Mouse (Mus musculus) heart, embryonic 14.5 days (tissue): Measurements from ENCODE around the gene Cbln3. TPM values are rescaled to one million over a fixed set of nuclear protein-coding genes. Genes with fewer than 3 reads are reported as not detected.

Source experiments
- ATAC-seq: fragments of 200-750 bp; cut with Nextera tagmentation; 2 replicates; pipeline ENCODE4 v1.8.0; 2017; ENCODE audit warnings: low read depth, moderate TSS enrichment; ENCODE audit not compliant: insufficient number of reproducible peaks, insufficient read depth, low FRiP score
- H3K27ac ChIP-seq, 2 experiments: fragments of 200-500 bp in 1 of 2; fragments of 300-500 bp in 1 of 2; sonication (generic) in 1 of 2; replicated peaks in 1 of 2; 2 replicates each; pipeline ENCODE4 v1.5.1; 2012 to 2014; ENCODE audit warnings: low read depth in 2 of 2, low read length in 2 of 2, control low read depth in 1 of 2, mild to moderate bottlenecking in 1 of 2, mixed read lengths in 1 of 2; ENCODE audit not compliant: control insufficient read depth in 1 of 2, insufficient read depth in 1 of 2
- H3K27me3 ChIP-seq: fragments of 300-500 bp; sonication (generic); 2 replicates; pipeline ENCODE4 v1.6.1; 2014; ENCODE audit warnings: mild to moderate bottlenecking, low read length, control low read depth; ENCODE audit not compliant: control insufficient read depth, insufficient read depth
- H3K36me3 ChIP-seq: fragments of 300-500 bp; sonication (generic); 2 replicates; pipeline ENCODE4 v1.6.1; 2014; ENCODE audit warnings: mild to moderate bottlenecking, control low read depth, low read length, mixed read lengths; ENCODE audit not compliant: control insufficient read depth, insufficient read depth
- H3K4me1 ChIP-seq, 2 experiments: fragments of 200-500 bp in 1 of 2; fragments of 300-500 bp in 1 of 2; sonication (generic) in 1 of 2; 2 replicates each; pipeline ENCODE4 v1.6.1; 2012 to 2014; ENCODE audit warnings: low read length in 2 of 2, control low read depth in 1 of 2, mixed read lengths in 1 of 2; ENCODE audit not compliant: control insufficient read depth in 2 of 2, insufficient read depth in 2 of 2
- H3K4me2 ChIP-seq: fragments of 300-500 bp; sonication (generic); 2 replicates; pipeline ENCODE4 v1.6.1; 2014; ENCODE audit warnings: mild to moderate bottlenecking, low read length
- H3K4me3 ChIP-seq, 2 experiments: fragments of 200-500 bp in 1 of 2; fragments of 300-500 bp in 1 of 2; sonication (generic) in 1 of 2; 2 replicates each; pipeline ENCODE4 v1.5.1; 2012 to 2014; ENCODE audit warnings: low read length in 2 of 2, mild to moderate bottlenecking in 2 of 2, control low read depth in 1 of 2, low read depth in 1 of 2, moderate library complexity in 1 of 2; ENCODE audit not compliant: control insufficient read depth in 1 of 2, insufficient read depth in 1 of 2
- H3K9ac ChIP-seq: fragments of 300-500 bp; sonication (generic); 2 replicates; pipeline ENCODE4 v1.6.1; 2014; ENCODE audit warnings: mild to moderate bottlenecking, low read length
- H3K9me3 ChIP-seq: fragments of 300-500 bp; sonication (generic); 2 replicates; pipeline ENCODE4 v1.6.1; 2016; ENCODE audit warnings: low read length, control low read depth; ENCODE audit not compliant: control insufficient read depth
- WGBS: fragments of 180-500 bp; shearing (Covaris S2); extraction: QIAGEN DNeasy Blood & Tissue Kit; methylation state at CpG from one replicate; pipeline ENCODE4 v1.1.7; 2014; 5-methylcytosine and 5-hydroxymethylcytosine counted together
- polyA plus RNA-seq: library from polyadenylated mRNA; unstranded; fragments of >200 nt; fragmentation: Nextera tagmentation; extraction: Ambion mirVana; gene quantifications from 2 replicates; pipeline ENCODE4 v1.2.1, GENCODE M21; 2014

The Cbln3 gene
- 0.24 and 0.61 TPM in 2 replicates for polyA plus RNA-seq

DNA sequence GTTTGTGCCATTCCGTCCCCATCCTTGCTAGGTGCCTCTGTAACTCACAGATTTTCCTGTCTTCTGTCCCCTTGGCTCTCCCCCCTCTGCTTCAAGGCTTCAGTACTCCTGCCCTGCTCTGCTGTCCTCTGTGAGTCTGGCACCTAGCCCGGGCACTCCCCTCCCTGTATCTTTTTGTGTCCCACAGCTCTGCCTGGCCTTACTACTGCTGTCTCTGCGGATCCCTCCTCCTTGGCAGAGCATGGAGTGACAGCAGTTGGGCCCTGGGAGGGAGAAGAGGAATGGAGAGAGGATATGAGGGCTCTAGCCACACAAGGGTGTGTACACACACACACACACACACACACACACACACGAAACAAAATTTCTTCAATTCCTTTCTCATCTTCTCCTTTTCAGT lies at the start of gene Cbln3:
TSS of gene Cbln3 (minus strand) at position 227 of the 400 bp plus-strand sequence.
- peak; percentile 54 for ATAC-seq
- H3K4me1 ChIP-seq = peaks cover 14 to 26% of the 10 kb centered on the region in 2 experiments
- peak within 1 kb of the TSS; percentile 84 for H3K4me3 ChIP-seq
- H3K9ac ChIP-seq = peak within 1 kb of the TSS; percentile 93
- 28% methylated on average over 4 of the region's 4 CpGs for WGBS
- H3K9me3 ChIP-seq = no peaks in the 10 kb centered on the region
- H3K4me2 ChIP-seq = peak within 1 kb of the TSS; percentile 81
- H3K27ac ChIP-seq = peak within 1 kb of the TSS; percentile 87 to 94
- no peaks in the 10 kb centered on the region for H3K27me3 ChIP-seq
- peaks cover 32% of the 10 kb centered on the region for H3K36me3 ChIP-seq

DNA sequence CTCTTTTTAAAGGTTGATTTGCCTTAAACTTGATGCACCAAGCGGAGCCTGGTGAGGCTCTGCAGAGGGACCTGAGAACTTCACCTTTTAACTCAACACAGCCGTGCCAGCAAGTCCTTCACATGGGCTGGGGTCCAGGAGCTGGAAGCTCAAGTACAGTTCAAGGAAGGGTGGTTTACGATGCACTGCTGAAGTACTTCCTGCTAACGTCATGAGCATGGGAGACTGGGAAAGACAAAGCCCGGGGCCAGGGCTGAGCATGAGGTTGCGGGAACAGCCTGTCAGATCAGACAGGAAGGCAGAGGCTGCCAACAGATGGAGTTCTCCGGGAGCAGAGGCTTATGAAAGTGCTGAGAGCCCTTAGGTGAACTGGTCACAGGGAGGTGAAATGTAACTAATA lies 49.4 kb upstream of the Cbln3 start:
- H3K4me2 ChIP-seq = 0 out of 2 replicates have a peak overlapping the region, but pooled peaks have one; percentile 21
- H3K27ac ChIP-seq = 0 out of 4 replicates have a peak overlapping the region, but pooled peaks of 1 of the 2 experiments have one; percentile 15
- no peak overlapping the region for H3K9ac ChIP-seq
- 21% methylated on average over 7 of the region's 7 CpGs for WGBS
- ATAC-seq = peak; percentile 61
- H3K9me3 ChIP-seq = no peaks in the 10 kb centered on the region
- H3K4me1 ChIP-seq = peaks cover 0 to 3% of the 10 kb centered on the region in 2 experiments; a peak in 1 of 4 replicates
- H3K27me3 ChIP-seq = no peaks in the 10 kb centered on the region
- H3K36me3 ChIP-seq = no peaks in the 10 kb centered on the region
- no peak overlapping the region for H3K4me3 ChIP-seq

DNA sequence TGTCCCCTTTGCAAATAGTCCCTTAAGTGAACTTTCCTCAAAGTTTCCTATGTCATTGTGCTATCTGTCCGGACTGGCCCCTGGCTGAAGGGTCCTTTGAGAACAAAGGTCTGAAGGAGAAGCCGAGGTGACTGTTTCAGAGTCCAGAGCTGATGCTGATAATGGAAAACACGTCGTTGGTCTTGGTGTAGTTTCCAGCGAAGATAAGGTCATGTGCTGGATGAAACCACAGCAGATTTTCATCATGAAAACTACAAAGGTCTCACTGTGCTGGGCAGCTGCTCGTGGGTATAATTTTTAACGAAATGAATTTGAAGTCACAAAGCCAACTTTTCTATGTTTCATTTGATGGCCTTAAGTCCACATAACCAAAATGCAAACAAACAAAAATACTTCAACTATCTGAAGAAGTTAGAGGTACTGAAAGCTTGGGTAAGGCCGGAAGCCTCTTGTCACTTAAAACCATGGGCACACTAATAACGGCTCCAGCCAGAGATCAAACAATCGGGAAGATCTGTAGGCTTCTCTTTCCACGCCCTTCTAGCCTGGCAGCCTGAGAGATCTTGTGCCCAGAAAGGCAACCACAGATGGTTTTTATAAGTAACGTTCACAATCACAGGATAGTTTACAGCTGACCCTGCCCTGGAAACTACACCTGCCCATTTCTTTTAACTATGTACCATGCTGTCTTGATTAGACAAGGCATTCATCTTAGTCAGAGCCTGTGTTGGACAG lies 45.2 kb upstream of the Cbln3 start:
- Histone ChIP-seq H3K9ac (no peak overlapping the region), H3K27me3 (no peaks in the 10 kb centered on the region), H3K4me3 (no peak overlapping the region), H3K36me3 (no peaks in the 10 kb centered on the region), H3K27ac (no peak overlapping the region), H3K9me3 (no peaks in the 10 kb centered on the region), H3K4me2 (no peak overlapping the region), H3K4me1 (peaks cover 0 to 3% of the 10 kb centered on the region in 2 experiments; a peak in 1 of 4 replicates)
- WGBS = 49% methylated on average over 12 of the region's 12 CpGs
- no peak for ATAC-seq

DNA sequence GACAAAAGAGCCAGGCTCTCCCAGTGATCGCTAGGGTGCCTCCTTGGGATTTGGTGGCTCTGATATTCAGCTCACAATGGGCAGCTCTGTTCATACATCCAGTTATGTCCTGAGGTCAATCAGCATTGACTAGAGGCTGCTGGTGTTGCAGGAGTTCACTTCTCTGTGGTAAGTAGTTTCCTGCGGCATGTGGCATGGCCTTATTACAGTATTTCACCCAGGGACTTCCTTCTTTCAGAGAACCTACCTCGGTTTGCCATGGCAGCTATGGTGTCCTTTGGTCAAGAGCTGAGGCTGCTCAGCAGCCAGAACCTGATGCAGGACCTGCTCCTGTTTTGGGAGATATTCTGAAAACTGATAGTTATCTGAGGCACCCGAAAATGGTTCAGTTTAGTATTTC lies 42.7 kb upstream of the Cbln3 start:
- no peak overlapping the region for H3K9ac ChIP-seq
- WGBS = 84% methylated on average over 4 of the region's 4 CpGs
- H3K36me3 ChIP-seq = no peaks in the 10 kb centered on the region
- no peaks in the 10 kb centered on the region for H3K27me3 ChIP-seq
- ATAC-seq = no peak
- H3K4me3 ChIP-seq = no peak overlapping the region
- peaks cover 3 to 6% of the 10 kb centered on the region in 2 experiments; a peak in 2 of 4 replicates for H3K4me1 ChIP-seq
- H3K27ac ChIP-seq = no peak overlapping the region
- no peak overlapping the region for H3K4me2 ChIP-seq
- no peaks in the 10 kb centered on the region for H3K9me3 ChIP-seq

DNA sequence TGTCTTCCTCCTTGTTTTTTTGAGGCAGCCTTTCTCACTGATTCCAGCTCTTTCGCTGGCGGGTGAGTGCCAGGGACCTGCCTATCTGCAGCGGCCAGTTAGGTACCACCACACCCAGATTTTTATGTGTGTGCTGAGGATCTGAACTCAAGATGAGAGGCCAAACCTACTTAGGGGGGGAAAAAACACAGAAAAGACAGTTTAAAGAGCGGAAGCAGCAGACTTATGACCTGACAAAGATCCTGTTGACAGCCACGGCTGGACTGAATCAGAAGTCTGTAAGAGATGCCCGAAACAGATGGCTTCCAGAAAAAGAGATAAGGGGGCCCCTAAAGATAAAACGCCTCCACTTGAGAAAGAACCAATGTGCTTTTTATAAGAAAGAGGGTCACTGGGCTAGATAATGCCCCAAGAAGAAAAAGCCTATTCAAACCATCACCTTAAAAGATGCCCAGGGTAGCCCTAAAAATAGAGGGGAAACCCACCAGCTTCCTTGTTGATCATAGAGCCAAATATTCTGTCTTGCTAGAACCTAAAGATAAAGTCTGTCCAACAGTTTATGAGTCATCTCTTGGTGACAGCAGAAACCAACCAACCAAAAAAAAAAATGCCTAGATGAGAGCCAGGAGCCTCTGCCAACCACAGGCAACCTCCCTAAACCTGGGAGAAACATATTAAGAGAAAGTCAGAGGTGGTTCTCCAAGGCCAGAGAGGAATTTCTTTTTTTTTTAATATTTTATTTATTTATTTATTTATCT lies 38.5 kb upstream of the Cbln3 start:
- ATAC-seq = no peak
- H3K9me3 ChIP-seq = no peaks in the 10 kb centered on the region
- no peak overlapping the region for H3K4me2 ChIP-seq
- WGBS = 12% methylated on average over 7 of the region's 7 CpGs
- H3K9ac ChIP-seq = no peak overlapping the region
- H3K27ac ChIP-seq = no peak overlapping the region
- no peaks in the 10 kb centered on the region for H3K36me3 ChIP-seq
- no peak overlapping the region for H3K4me3 ChIP-seq
- H3K4me1 ChIP-seq = peaks cover 3 to 6% of the 10 kb centered on the region in 2 experiments; a peak in 2 of 4 replicates
- H3K27me3 ChIP-seq = no peaks in the 10 kb centered on the region

DNA sequence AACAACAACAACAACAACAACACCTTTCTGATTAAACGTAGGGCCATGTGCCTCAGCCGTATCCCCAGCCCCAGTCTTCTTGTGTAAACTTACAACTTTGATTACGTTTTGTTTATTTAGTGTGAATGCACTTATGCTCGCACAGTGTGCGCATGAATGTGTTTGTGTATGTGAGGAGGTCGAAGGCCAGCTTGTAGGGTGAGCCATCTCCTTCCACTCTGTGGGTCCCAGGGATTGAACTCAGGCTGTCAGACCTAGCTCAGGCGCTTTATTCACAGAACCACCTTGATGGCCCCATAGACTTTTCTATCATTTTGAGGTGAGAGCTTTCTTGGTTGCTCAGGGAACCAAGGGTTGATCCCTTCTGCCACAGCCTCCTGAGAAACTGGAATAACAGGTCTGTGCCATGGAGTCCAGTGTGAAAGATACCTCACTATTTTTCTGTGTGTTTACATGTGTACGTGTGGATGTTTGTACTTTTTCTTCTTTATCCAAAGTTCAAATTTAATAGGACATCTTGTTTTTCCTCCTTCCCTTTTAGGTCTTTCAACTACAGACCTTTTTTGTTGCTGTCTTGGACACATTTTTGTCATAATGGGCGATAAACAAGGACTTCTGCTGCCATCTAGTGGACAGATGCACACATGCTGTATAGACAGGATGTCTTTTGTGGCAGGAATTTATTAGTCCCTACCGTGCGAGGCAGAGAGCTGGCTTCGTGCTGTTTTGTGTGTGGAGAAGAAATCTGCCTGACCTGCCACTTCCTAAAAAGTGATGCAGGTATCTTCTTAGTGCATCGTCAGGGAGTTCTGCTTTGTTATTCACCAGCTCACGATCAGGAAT lies 34.3 kb upstream of the Cbln3 start:
- no peak overlapping the region for H3K9ac ChIP-seq
- 36% methylated on average over 14 of the region's 14 CpGs for WGBS
- no peaks in the 10 kb centered on the region for H3K27me3 ChIP-seq
- no peaks in the 10 kb centered on the region for H3K9me3 ChIP-seq
- H3K4me2 ChIP-seq = no peak overlapping the region
- peaks cover 3 to 6% of the 10 kb centered on the region in 2 experiments; a peak in 2 of 4 replicates for H3K4me1 ChIP-seq
- ATAC-seq = no peak
- no peak overlapping the region for H3K27ac ChIP-seq
- H3K36me3 ChIP-seq = no peaks in the 10 kb centered on the region
- no peak overlapping the region for H3K4me3 ChIP-seq

DNA sequence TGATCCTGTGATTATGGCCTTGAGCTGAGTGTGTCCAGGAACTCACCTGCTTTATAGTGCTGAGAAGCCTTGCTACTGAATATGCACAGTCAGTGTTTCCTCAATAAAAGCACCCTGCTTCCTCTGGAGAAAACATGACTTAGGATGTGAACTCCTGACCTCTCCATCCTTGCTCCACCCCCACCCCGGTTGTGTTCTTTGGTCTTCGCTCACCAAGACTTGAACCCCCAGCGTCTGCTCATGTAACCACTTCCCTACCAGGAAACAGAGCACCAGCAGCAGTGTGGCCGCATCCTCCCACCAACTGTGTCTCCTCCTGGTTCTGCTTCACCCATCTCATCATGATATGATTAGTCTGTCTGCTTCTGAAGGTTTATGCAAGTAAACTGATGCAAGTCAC lies 29.2 kb upstream of the Cbln3 start:
- Histone ChIP-seq H3K27ac (no peak overlapping the region), H3K27me3 (no peaks in the 10 kb centered on the region), H3K9me3 (no peaks in the 10 kb centered on the region), H3K4me2 (no peak overlapping the region), H3K4me3 (no peak overlapping the region), H3K4me1 (no peaks in the 10 kb centered on the region), H3K9ac (no peak overlapping the region), H3K36me3 (no peaks in the 10 kb centered on the region)
- WGBS = 50% methylated on average over 4 of the region's 4 CpGs
- ATAC-seq = no peak
